In the genomic region with DNA sequence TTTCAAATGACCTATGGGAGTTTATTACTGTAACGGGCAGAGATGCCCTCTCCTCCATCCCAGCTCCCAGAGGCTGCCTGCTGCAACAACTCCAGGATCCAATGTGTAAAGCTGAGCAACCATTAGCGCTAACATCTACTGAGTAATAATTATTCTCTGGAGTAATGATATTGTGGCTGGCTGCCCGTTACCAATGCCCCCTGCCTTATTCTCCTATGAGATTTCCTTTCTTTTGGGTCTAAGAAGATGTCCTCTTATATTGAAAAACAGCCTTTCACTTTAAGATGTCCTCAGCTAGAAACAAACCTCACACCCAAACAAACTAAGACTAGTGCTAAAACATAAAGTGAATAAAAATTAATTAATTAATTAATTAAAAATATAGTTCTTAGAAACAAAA, we compare ENCODE assay signal across 14 mouse cellular contexts. TPM values are rescaled to one million over a fixed set of nuclear protein-coding genes. Genes with fewer than 3 reads are reported as not detected.
"Had no signal": no experiment of that assay in that cellular context is flagged by ENCODE, and none has a peak within 500 bp of the region (broad histone marks: within the 10 kb centered on the region; RNA-seq: fewer than 3 reads in every experiment).

A gene (minus strand): TSS at position 101 of the 400 bp plus-strand sequence.

- H3K4me1 ChIP-seq: neural tube, embryonic 13.5 days; neural tube, embryonic 15.5 days; stomach, embryonic 15.5 days had no signal

- H3K4me3 ChIP-seq: neural tube, embryonic 13.5 days; neural tube, embryonic 15.5 days; stomach, embryonic 15.5 days had no signal

- H3K27ac ChIP-seq: neural tube, embryonic 13.5 days; neural tube, embryonic 15.5 days; stomach, embryonic 15.5 days; stomach, postnatal 0 days had no signal

RNA-seq across cellular contexts. Expression of the gene that starts here (rescaled TPM):
- total RNA-seq: neutrophil, adult 5-6 weeks had no signal
- polyA plus RNA-seq: neural tube, embryonic 13.5 days; neural tube, embryonic 14.5 days; neural tube, embryonic 15.5 days; small intestine, adult 2 months; spleen, adult 2 months; stomach, embryonic 14.5 days; stomach, embryonic 15.5 days; stomach, embryonic 16.5 days; stomach, postnatal 0 days; testis, adult 2 months; thymus, adult 2 months; thymus, postnatal 0 days; urinary bladder, adult 2 months had no signal
